Mouse (Mus musculus) ovary, postnatal 36 days (tissue): ENCODE measurements around the gene Iqch.

Experiments used
- DNase-seq: peaks from one replicate; pipeline ENCODE4 v3.0.0; 2022; ENCODE audit warnings: low spot score, mixed read lengths

Gene Iqch

GRCm38 (mm10) chr9:63612565-63613515, 10.5 kb upstream of the Iqch start:
- no peak for DNase-seq

- no peak for DNase-seq
These were observed 9.7 kb upstream of the Iqch start for GRCm38 (mm10) chr9:63611967-63612366.

GRCm38 (mm10) chr9:63610841-63611366, 8.6 kb upstream of the Iqch start:
- DNase-seq = peak; percentile 41

GRCm38 (mm10) chr9:63610231-63610630, 7.9 kb upstream of the Iqch start:
- no peak for DNase-seq

GRCm38 (mm10) chr9:63609776-63610175, 7.5 kb upstream of the Iqch start:
- no peak for DNase-seq

GRCm38 (mm10) chr9:63609246-63609645, 7.0 kb upstream of the Iqch start:
- no peak for DNase-seq

GRCm38 (mm10) chr9:63608006-63608405, 5.7 kb upstream of the Iqch start:
- no peak for DNase-seq

- no peak for DNase-seq
These were observed 4.3 kb upstream of the Iqch start for GRCm38 (mm10) chr9:63606594-63606993.

GRCm38 (mm10) chr9:63603849-63604248, 1.6 kb upstream of the Iqch start:
- peak; percentile 15 for DNase-seq

- no peak for DNase-seq
These were observed 5.6 kb downstream of the Iqch start for GRCm38 (mm10) chr9:63596660-63597059.

- DNase-seq = no peak
These were observed 6.6 kb downstream of the Iqch start for GRCm38 (mm10) chr9:63595652-63596051.

- no peak for DNase-seq
These were observed 7.3 kb downstream of the Iqch start for GRCm38 (mm10) chr9:63595032-63595431.

- peak; percentile 24 for DNase-seq
These were observed 10.5 kb downstream of the Iqch start for GRCm38 (mm10) chr9:63591661-63592256.

GRCm38 (mm10) chr9:63590592-63590991, 11.7 kb downstream of the Iqch start:
- DNase-seq = no peak

- no peak for DNase-seq
These were observed 13.1 kb downstream of the Iqch start for GRCm38 (mm10) chr9:63589209-63589608.

- no peak for DNase-seq
These were observed 17.0 kb downstream of the Iqch start for GRCm38 (mm10) chr9:63585251-63585650.

GRCm38 (mm10) chr9:63581778-63582177, 20.5 kb downstream of the Iqch start:
- no peak for DNase-seq

GRCm38 (mm10) chr9:63580046-63580445, 22.2 kb downstream of the Iqch start:
- DNase-seq = no peak

- DNase-seq = no peak
These were observed 22.6 kb downstream of the Iqch start for GRCm38 (mm10) chr9:63579644-63580043.

- no peak for DNase-seq
These were observed 24.8 kb downstream of the Iqch start for GRCm38 (mm10) chr9:63577469-63577868.

GRCm38 (mm10) chr9:63572874-63573273, 29.4 kb downstream of the Iqch start:
- DNase-seq = no peak

- DNase-seq = no peak
These were observed 30.4 kb downstream of the Iqch start for GRCm38 (mm10) chr9:63571895-63572294.

GRCm38 (mm10) chr9:63568808-63569207, 33.5 kb downstream of the Iqch start:
- DNase-seq = no peak
